Mouse (Mus musculus) inflammation-experienced regulatory T-cells (primary cell): ENCODE results near the gene Sparc. TPM values are rescaled to one million over a fixed set of nuclear protein-coding genes. Genes with fewer than 3 reads are reported as not detected.

Experiments
- polyA plus RNA-seq, 2 experiments: library from polyadenylated mRNA; unstranded; fragments of 100-300 nt; shearing (Covaris generic); gene quantifications; one replicate each; pipeline ENCODE4 v1.2.1; 2017

The Sparc gene
- 1 to 10 TPM in 1 of 2 experiments, under 1 TPM in 1; 0.43 to 2.3 TPM for polyA plus RNA-seq

GRCm38 (mm10) chr11:55422978-55423377, at the start of gene Sparc:
TSS of gene Sparc (minus strand) at chr11:55423183.

DNA sequence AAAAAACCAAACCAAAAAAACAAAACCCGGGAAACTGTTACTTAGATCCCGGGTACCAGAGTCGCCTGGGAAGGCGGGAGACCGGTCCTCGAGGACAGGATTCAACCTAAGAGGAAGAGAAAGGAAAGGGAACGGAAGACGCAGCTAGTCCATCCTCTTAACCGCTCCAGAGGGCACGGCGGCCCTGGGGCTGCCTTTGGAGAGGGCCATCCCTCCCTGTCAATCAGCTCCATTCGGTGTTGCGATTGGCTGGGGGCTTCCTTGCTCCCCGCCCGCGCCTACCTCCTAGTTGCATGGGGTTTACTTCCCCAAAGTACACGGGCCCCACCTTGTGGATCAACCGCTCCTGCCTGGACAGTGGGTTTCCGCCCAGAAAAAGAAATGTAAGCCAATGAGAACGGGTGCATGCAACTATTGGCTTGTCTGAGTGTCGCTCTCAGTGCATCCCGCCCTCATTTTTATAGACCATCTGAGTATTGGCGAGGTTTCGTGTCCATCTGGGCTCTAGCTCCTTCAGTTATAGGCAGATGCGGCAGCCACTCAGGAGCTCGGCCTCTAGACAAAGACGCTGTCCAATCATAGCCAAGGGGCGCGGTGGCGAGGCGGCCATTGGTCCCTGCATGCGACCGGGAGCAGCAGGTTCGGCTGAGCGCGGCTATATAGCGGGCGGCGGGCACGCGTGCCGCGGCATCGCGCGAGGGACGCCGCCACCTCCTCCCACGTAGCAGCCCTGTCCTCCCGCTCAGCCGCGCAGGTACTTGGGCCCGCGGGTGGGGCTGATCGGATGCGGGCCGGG, 46.3 kb upstream of the Sparc start, which contains the start of gene G3bp1:
Gene G3bp1 (plus strand): TSS at position 638 of the 796 bp plus-strand sequence.

DNA sequence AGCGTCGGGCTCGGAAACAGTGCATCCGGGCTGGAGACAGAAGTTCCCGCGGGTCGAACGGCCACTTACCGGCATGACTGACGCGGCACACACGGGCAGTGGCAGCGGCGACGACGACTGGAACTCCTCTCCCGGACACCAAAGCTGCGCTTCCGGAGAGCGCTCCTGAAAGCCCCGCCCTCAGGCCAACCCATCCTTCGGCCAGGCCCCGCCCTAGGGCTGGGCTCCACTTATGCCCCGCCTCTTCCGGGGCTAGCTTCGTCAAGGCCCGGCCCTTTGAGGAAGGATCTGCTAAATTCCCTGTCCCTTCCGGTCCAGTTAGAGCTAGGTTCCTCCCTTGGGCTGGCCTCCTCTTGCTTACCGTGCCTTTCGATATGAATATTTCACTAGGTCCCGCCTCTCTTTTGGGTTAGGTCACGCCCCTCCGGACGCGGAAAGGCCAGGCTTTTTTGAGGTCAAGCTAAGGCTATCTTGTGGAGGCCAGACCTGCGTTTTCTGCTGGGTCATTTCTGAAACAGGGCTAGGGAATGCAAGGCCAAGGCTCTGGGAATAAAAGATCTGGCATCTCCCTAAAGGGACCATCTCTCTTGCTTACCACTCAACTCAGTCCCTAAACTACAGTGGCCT, 38.1 kb upstream of the Sparc start, which contains the start of gene Atox1:
Gene Atox1 (minus strand): TSS at position 221 of the 627 bp plus-strand sequence.

Other genes starting within 250 kb of the Sparc start
- gene Slc36a2, start 238.1 kb downstream of the Sparc start, polyA plus RNA-seq, result 1 to 10 TPM in 1 of 2 experiments, under 1 TPM in 1; 0.46 to 2.5 TPM
- gene Slc36a1, start 218.8 kb downstream of the Sparc start, polyA plus RNA-seq, result 1 to 10 TPM; 1.7 to 4.1 TPM
- gene Fat2, start 86.6 kb downstream of the Sparc start, polyA plus RNA-seq, result under 1 TPM; 0.05 to 0.70 TPM
- gene Atox1, start 38.1 kb upstream of the Sparc start, polyA plus RNA-seq, result 100 to 1,000 TPM; 165 to 176 TPM
- 100 to 1,000 TPM; 129 to 139 TPM for gene G3bp1, start 46.5 kb upstream of the Sparc start, polyA plus RNA-seq
- under 1 TPM; 0.07 to 0.31 TPM for gene Glra1, start 185.0 kb upstream of the Sparc start, polyA plus RNA-seq